Mouse (Mus musculus) embryonic fibroblast, embryonic 13.5 days (primary cell): ENCODE results near the gene Acvr1b.

ENCODE experiments used
- CTCF ChIP-seq: IDR thresholded peaks from 2 replicates; pipeline ENCODE4 v1.5.1; 2011; ENCODE audit warnings: mild to moderate bottlenecking, control low read depth, low read length, moderate library complexity, borderline replicate concordance; ENCODE audit not compliant: insufficient read depth
- POLR2A ChIP-seq: IDR thresholded peaks from 2 replicates; pipeline ENCODE4 v1.6.1; 2011; ENCODE audit warnings: low read depth, mild to moderate bottlenecking, control low read depth, low read length, moderate library complexity

- no peak for TF ChIP-seq POLR2A
- no peak for TF ChIP-seq CTCF
These were observed 78.7 kb downstream of the Acvr1b start for GRCm38 (mm10) chr15:101252614-101253013.
